ENCODE assay signal across 8 mouse cellular contexts in the genomic region with DNA sequence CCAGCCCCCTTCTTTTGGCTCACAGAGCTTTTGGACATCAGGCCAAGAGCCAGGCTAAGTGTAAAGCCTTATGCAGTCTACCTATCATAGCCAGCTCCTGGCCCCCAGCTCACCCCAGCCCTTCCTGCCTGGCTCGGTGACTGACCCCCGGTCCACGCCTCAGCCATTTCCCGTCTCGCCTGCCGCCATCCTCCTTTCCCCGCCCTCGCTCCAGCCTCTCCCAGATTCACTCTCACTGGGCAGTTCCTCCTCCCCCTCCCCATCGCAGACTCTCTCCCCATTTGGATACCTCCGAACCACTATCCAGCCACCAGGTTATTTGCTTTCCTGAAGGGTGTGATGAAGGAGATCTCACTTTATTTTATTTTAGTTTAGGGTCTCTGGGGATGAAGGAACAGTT. TPM values are rescaled to one million over a fixed set of nuclear protein-coding genes. Genes with fewer than 3 reads are reported as not detected.
DNase-seq lines count a peak whose midpoint lies in the region; ATAC-seq and TF ChIP-seq lines count a peak whose summit lies in the region.

No protein-coding gene starts in this region.

- H3K9ac ChIP-seq in kidney, postnatal 0 days (ENCODE audit: low read depth, low read length): no peak overlapping the region
- 0 out of 2 replicates have a peak overlapping the region, but pooled peaks have one; percentile 7 for H3K9ac ChIP-seq in midbrain, embryonic 13.5 days (replicated peaks)

- no peaks in the 10 kb centered on the region for H3K9me3 ChIP-seq in kidney, postnatal 0 days (replicated peaks; ENCODE audit: low read length)
- no peaks in the 10 kb centered on the region for H3K9me3 ChIP-seq in midbrain, embryonic 13.5 days

- 5% methylated on average over 10 of the region's 10 CpGs for WGBS in kidney, postnatal 0 days
- 4% methylated on average over 10 of the region's 10 CpGs for WGBS in midbrain, embryonic 13.5 days

- H3K4me1 ChIP-seq in kidney, postnatal 0 days (replicated peaks; ENCODE audit: insufficient read depth, low read length): peaks cover 33% of the 10 kb centered on the region
- H3K4me1 ChIP-seq in midbrain, embryonic 13.5 days (replicated peaks): peaks cover 42% of the 10 kb centered on the region

- no peak for ATAC-seq in kidney, postnatal 0 days (replicated peaks; ENCODE audit: low FRiP score, low read depth)
- ATAC-seq in midbrain, embryonic 13.5 days: no peak
- ATAC-seq in inflammation-experienced regulatory T-cells, adult 6 months: no peak

- no peak for TF ChIP-seq CTCF in gastrocnemius, adult 2 months (IDR thresholded peaks at IDR 0.05)
- TF ChIP-seq CTCF in kidney, postnatal 0 days (IDR thresholded peaks at IDR 0.05; ENCODE audit: low read depth): no peak

- peak overlapping the region; percentile 52 for H3K27ac ChIP-seq in gastrocnemius, adult 2 months
- no peak overlapping the region for H3K27ac ChIP-seq in kidney, postnatal 0 days
- no peak overlapping the region for H3K27ac ChIP-seq in midbrain, embryonic 13.5 days

- peak; percentile 51 for DNase-seq in gastrocnemius, adult 2 months
- DNase-seq in gastrocnemius, postnatal 36 days: no peak
- DNase-seq in heart, adult 9 months (ENCODE audit: low spot score in 2 of 2): peak; percentile 38 to 58
- DNase-seq in kidney, postnatal 0 days (ENCODE audit: low spot score): peak; percentile 38
- no peak for DNase-seq in cerebellum, adult 11-12 months
- DNase-seq in left cerebral cortex, postnatal 25 days (ENCODE audit: low spot score in 2 of 2): no peak

- H3K27me3 ChIP-seq in kidney, postnatal 0 days (ENCODE audit: insufficient read depth, low read length): peaks cover 42% of the 10 kb centered on the region
- H3K27me3 ChIP-seq in midbrain, embryonic 13.5 days: peaks cover 82% of the 10 kb centered on the region

- intact Hi-C loops in gastrocnemius, adult 2 months (cut with DNase I): no loop called here
- intact Hi-C loops in gastrocnemius, postnatal 36 days (cut with DNase I): no loop called here
- intact Hi-C loops in left cerebral cortex, postnatal 25 days (cut with DNase I): no loop called here

- peak overlapping the region; percentile 50 for H3K4me2 ChIP-seq in kidney, postnatal 0 days (ENCODE audit: low read length)
- peak overlapping the region; percentile 41; the same call in 1 of the 2 replicates for H3K4me2 ChIP-seq in midbrain, embryonic 13.5 days (replicated peaks)

- no peaks in the 10 kb centered on the region for H3K36me3 ChIP-seq in kidney, postnatal 0 days (ENCODE audit: insufficient read depth, low read length)
- peaks cover 1% of the 10 kb centered on the region; the same call in 1 of the 2 replicates for H3K36me3 ChIP-seq in midbrain, embryonic 13.5 days

- H3K4me3 ChIP-seq in gastrocnemius, adult 2 months: peak overlapping the region; percentile 66
- H3K4me3 ChIP-seq in kidney, postnatal 0 days (replicated peaks; ENCODE audit: low read depth, low read length): no peak overlapping the region; the same call in 1 of the 2 replicates
- H3K4me3 ChIP-seq in midbrain, embryonic 13.5 days (replicated peaks): peak overlapping the region; percentile 28; the same call in 1 of the 2 replicates

RNA-seq across cellular contexts. Expression of a gene that starts 0.8 kb away (rescaled TPM):
- under 1 TPM; 0.81 to 0.82 TPM for total RNA-seq in gastrocnemius, adult 2 months (2021)
- under 1 TPM; 0.41 to 0.96 TPM for total RNA-seq in gastrocnemius, postnatal 36 days (2021)
- 2.6 and 2.9 TPM in 2 replicates for polyA plus RNA-seq in kidney, postnatal 0 days (2015; fragmentation: Nextera tagmentation; extraction: Ambion mirVana)
- 0.48 and 0.82 TPM in 2 replicates for polyA plus RNA-seq in midbrain, embryonic 13.5 days (2015; fragmentation: Nextera tagmentation; extraction: Ambion mirVana)
- total RNA-seq in left cerebral cortex, postnatal 25 days (2021): under 1 TPM; 0.37 to 0.41 TPM
- under 1 TPM in 1 of 3 experiments, not detected in 2; 0.09 TPM for polyA plus RNA-seq in inflammation-experienced regulatory T-cells, adult 6 months (2017; shearing (Covaris generic))

RNA-seq across cellular contexts. Expression of a gene that starts 3.2 kb away (rescaled TPM):
- 1 to 10 TPM in 1 of 2 experiments, under 1 TPM in 1; 0.92 to 2.2 TPM for total RNA-seq in gastrocnemius, adult 2 months (2021)
- 1 to 10 TPM; 1.9 to 3.1 TPM for total RNA-seq in gastrocnemius, postnatal 36 days (2021)
- 15.4 and 15.7 TPM in 2 replicates for polyA plus RNA-seq in kidney, postnatal 0 days (2015; fragmentation: Nextera tagmentation; extraction: Ambion mirVana)
- polyA plus RNA-seq in midbrain, embryonic 13.5 days (2015; fragmentation: Nextera tagmentation; extraction: Ambion mirVana): 33.0 and 33.9 TPM in 2 replicates
- total RNA-seq in left cerebral cortex, postnatal 25 days (2021): 10 to 100 TPM in 1 of 2 experiments, 1 to 10 TPM in 1; 8.2 to 11.6 TPM
- polyA plus RNA-seq in inflammation-experienced regulatory T-cells, adult 6 months (2017; shearing (Covaris generic)): 10 to 100 TPM in 2 of 3 experiments, 1 to 10 TPM in 1; 9.5 to 13.0 (median 10.8) TPM

RNA-seq across cellular contexts. Expression of a gene that starts 20.5 kb away (rescaled TPM):
- total RNA-seq in gastrocnemius, adult 2 months (2021): 1 to 10 TPM; 5.2 to 6.9 TPM
- total RNA-seq in gastrocnemius, postnatal 36 days (2021): 1 to 10 TPM; 6.3 to 7.6 TPM
- polyA plus RNA-seq in kidney, postnatal 0 days (2015; fragmentation: Nextera tagmentation; extraction: Ambion mirVana): 11.6 and 13.0 TPM in 2 replicates
- polyA plus RNA-seq in midbrain, embryonic 13.5 days (2015; fragmentation: Nextera tagmentation; extraction: Ambion mirVana): 40.7 and 50.1 TPM in 2 replicates
- total RNA-seq in left cerebral cortex, postnatal 25 days (2021): 10 to 100 TPM; 13.8 to 18.4 TPM
- 10 to 100 TPM; 17.3 to 46.9 (median 39.3) TPM for polyA plus RNA-seq in inflammation-experienced regulatory T-cells, adult 6 months (2017; shearing (Covaris generic))

RNA-seq across cellular contexts. Expression of a gene that starts 26.5 kb away (rescaled TPM):
- 10 to 100 TPM; 53.6 to 56.3 TPM for total RNA-seq in gastrocnemius, adult 2 months (2021)
- total RNA-seq in gastrocnemius, postnatal 36 days (2021): 10 to 100 TPM; 42.7 to 46.4 TPM
- 6.4 and 8.3 TPM in 2 replicates for polyA plus RNA-seq in kidney, postnatal 0 days (2015; fragmentation: Nextera tagmentation; extraction: Ambion mirVana)
- polyA plus RNA-seq in midbrain, embryonic 13.5 days (2015; fragmentation: Nextera tagmentation; extraction: Ambion mirVana): 13.1 and 13.9 TPM in 2 replicates
- 10 to 100 TPM; 78.0 to 80.2 TPM for total RNA-seq in left cerebral cortex, postnatal 25 days (2021)
- 10 to 100 TPM; 18.7 to 36.4 (median 30.7) TPM for polyA plus RNA-seq in inflammation-experienced regulatory T-cells, adult 6 months (2017; shearing (Covaris generic))

RNA-seq across cellular contexts. Expression of a gene that starts 36.9 kb away (rescaled TPM):
- total RNA-seq in gastrocnemius, adult 2 months (2021): 10 to 100 TPM; 15.8 to 33.9 TPM
- 10 to 100 TPM; 21.8 to 23.2 TPM for total RNA-seq in gastrocnemius, postnatal 36 days (2021)
- 903 and 1,010 TPM in 2 replicates for polyA plus RNA-seq in kidney, postnatal 0 days (2015; fragmentation: Nextera tagmentation; extraction: Ambion mirVana)
- polyA plus RNA-seq in midbrain, embryonic 13.5 days (2015; fragmentation: Nextera tagmentation; extraction: Ambion mirVana): 1,161 and 1,231 TPM in 2 replicates
- 100 to 1,000 TPM; 541 to 580 TPM for total RNA-seq in left cerebral cortex, postnatal 25 days (2021)
- 100 to 1,000 TPM; 459 to 882 (median 544) TPM for polyA plus RNA-seq in inflammation-experienced regulatory T-cells, adult 6 months (2017; shearing (Covaris generic))

Comparison
In these comparisons a context has a peak if more than half of its experiments do, and no peak if none do; other contexts are left out.
1. DNase-seq: peak in gastrocnemius, adult 2 months (single experiment), heart, adult 9 months (2 of 2) and kidney, postnatal 0 days (single experiment); none in gastrocnemius, postnatal 36 days (0 of 2), cerebellum, adult 11-12 months (single experiment) and left cerebral cortex, postnatal 25 days (0 of 2).